Mouse (Mus musculus) erythroblast, embryonic 14.5 days (primary cell): ENCODE measurements around the gene Lmod3.

ENCODE experiments used
- GATA1 ChIP-seq: IDR thresholded peaks from 2 replicates; pipeline ENCODE4 v1.6.1; 2012; ENCODE audit warnings: low read length, inconsistent platforms, mixed read lengths
- TAL1 ChIP-seq: IDR thresholded peaks from 3 replicates; pipeline ENCODE4 v1.6.1; 2012; ENCODE audit warnings: low read length, inconsistent platforms, mixed read lengths

- TF ChIP-seq GATA1 (no peak), TAL1 (no peak)
Measured at GRCm38 (mm10) chr6:97222931-97223467, 29.6 kb downstream of the Lmod3 start.
